Mouse (Mus musculus) cortical plate, adult 2 months (tissue): ENCODE measurements around the gene Serpina11. TPM values are rescaled to one million over a fixed set of nuclear protein-coding genes. Genes with fewer than 3 reads are reported as not detected.
"Not testable (repeated sequence)": the region's sequence is repeated elsewhere in the genome, so short reads cannot be mapped to it uniquely, and the experiment has no call there.

Experiments used
- H3K27ac ChIP-seq: fragments of 200-500 bp; 2 replicates; pipeline ENCODE4 v1.5.1; 2012; ENCODE audit warnings: low read length, control low read depth, inconsistent platforms; ENCODE audit not compliant: insufficient read depth
- H3K4me1 ChIP-seq: fragments of 200-500 bp; 2 replicates; pipeline ENCODE4 v1.6.1; 2011; ENCODE audit warnings: low read length; ENCODE audit not compliant: control insufficient read depth, insufficient read depth
- H3K4me3 ChIP-seq: fragments of 200-500 bp; 2 replicates; pipeline ENCODE4 v1.5.1; 2011; ENCODE audit warnings: mild to moderate bottlenecking, low read length, control low read depth; ENCODE audit not compliant: insufficient read depth
- CTCF ChIP-seq: fragments of 200-500 bp; IDR thresholded peaks from 2 replicates; pipeline ENCODE4 v1.5.1; 2011; ENCODE audit warnings: mild to moderate bottlenecking, control low read depth, low read length; ENCODE audit not compliant: insufficient read depth; ENCODE audit errors: extremely low read depth
- POLR2A ChIP-seq: fragments of 200-500 bp; IDR thresholded peaks from 2 replicates; pipeline ENCODE4 v1.6.1; 2011; ENCODE audit warnings: mild to moderate bottlenecking, low read length, control low read depth; ENCODE audit not compliant: insufficient read depth; ENCODE audit errors: extremely low read depth
- polyA plus RNA-seq: library from polyadenylated mRNA; depleted of rRNA; stranded (reverse); fragments of >200 nt; gene quantifications from 2 replicates; pipeline ENCODE4 v1.2.3, GENCODE M21; 2012

Gene Serpina11
- polyA plus RNA-seq, 1 experiment: not detected

DNA sequence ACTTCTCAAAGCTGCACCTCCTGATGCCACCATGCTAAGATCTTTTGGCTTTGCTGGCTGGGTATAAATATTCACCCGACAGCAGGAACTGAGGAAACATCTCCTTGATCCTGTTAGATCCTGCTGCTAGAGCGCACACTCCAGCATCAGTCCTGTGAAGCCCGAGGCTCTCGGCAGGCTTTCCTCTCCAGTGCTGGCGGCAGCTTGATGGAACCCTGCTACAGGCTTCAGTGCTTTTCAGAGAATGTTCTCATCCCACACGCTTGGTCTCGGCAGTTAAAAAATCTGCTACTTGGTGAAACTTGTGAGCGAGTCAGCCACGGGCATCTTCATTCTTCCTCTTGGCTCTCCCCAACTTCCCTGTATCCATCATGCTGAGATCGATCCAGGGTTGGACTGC is 11.5 kb downstream of the Serpina11 start:
- Histone ChIP-seq H3K4me1 (peaks cover 3% of the 10 kb centered on the region), H3K27ac (no peak overlapping the region), H3K4me3 (no peak overlapping the region)
- no peak for TF ChIP-seq CTCF
- no peak for TF ChIP-seq POLR2A

DNA sequence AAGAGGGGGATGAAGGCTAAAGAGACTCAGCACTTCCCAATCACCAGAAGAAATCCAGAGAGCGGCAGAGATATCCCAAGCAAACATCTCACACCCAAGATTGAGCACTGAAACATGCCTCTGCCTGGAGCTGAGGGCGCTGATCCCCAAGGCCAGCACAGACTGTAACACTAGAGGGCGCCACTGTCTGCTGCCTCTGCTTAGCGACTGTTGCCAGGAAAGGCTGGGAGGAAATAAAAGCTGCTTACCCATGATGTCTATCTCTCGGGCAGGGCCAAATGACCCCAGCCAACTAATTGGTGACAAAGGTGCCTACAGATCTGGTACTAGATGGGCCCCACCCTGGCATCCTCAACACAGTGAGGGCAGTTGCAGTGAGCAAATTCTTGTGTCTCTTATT is 11.9 kb downstream of the Serpina11 start:
- no peak overlapping the region for H3K27ac ChIP-seq
- H3K4me3 ChIP-seq: no peak overlapping the region
- H3K4me1 ChIP-seq: peaks cover 3% of the 10 kb centered on the region
- TF ChIP-seq POLR2A (no peak), CTCF (peak; percentile 54)

DNA sequence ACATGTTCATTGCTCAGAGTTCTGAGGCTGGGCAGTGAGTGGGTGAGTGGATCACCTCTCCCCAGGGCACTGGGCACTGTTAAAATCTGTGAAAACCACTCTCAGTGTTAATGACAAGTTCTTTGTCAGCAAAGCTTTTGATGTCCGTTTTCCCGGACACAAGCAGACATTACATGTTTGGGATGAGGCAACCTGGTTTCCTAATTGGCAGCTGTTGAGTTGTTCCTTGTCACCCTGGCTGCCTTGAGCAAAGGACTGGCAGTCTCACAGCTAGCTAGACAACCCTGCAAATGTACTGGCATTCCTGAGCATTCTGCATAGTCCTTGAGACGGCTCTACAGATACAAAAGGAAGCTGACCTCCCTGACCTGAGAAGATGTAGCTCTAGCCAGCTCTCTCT is 12.7 kb downstream of the Serpina11 start:
- Histone ChIP-seq H3K4me1 (peaks cover 3% of the 10 kb centered on the region), H3K27ac (no peak overlapping the region), H3K4me3 (no peak overlapping the region)
- no peak for TF ChIP-seq POLR2A
- TF ChIP-seq CTCF: no peak

DNA sequence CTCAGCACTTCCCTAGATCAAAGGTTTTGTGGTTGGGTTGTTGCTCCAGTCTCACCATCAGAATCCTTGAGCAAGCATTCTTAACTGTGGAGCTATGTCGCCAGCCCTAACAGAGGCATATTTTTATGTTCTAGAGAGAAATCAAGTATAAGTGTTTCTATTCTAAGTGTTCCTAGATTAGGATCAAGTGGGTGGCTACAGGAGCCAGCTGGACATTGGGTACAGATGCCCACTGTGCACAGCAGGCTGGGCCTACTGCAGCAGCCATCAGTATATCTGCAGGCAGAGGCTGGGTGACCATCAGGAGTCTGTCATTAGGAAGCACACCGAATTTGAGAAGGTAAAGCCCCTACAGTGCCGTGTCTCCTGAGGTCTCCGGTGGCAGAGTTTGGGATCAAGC is 18.7 kb downstream of the Serpina11 start:
- H3K4me3 ChIP-seq: no peak overlapping the region
- no peaks in the 10 kb centered on the region; the same call in 1 of the 2 replicates for H3K4me1 ChIP-seq
- TF ChIP-seq POLR2A (0 out of 2 replicates have a peak, but pooled peaks have one; percentile 41), CTCF (no peak)
- 0 out of 2 replicates have a peak overlapping the region, but pooled peaks have one; percentile 46 for H3K27ac ChIP-seq

DNA sequence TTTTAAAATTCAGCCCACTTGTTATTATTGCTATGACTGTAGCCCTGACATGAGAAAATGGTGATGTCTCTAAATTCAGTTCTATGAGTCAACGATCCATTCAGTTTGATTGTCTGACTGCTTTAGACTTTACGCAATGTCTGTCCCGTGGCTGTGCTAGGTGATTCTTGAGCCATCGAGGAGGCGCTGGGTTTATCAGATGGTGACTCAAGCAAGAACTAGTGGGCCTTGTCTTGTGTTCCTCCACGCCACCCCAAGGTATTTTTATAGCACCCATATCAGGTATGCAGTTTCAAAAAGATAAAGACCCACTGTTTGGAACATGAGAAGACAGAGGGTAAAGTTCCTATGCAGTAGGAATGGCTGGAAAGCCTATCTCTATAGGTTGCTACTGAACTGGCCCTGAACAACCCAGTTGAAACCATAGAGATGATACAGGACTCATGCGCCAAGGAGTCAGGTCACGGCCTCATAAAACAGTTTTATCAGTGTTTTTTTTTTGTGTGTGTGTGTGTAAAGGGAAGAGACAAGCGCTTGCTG is 20.1 kb downstream of the Serpina11 start:
- no peak overlapping the region for H3K4me3 ChIP-seq
- no peak overlapping the region for H3K27ac ChIP-seq
- TF ChIP-seq CTCF (no peak), POLR2A (no peak)
- no peaks in the 10 kb centered on the region; the same call in 1 of the 2 replicates for H3K4me1 ChIP-seq

DNA sequence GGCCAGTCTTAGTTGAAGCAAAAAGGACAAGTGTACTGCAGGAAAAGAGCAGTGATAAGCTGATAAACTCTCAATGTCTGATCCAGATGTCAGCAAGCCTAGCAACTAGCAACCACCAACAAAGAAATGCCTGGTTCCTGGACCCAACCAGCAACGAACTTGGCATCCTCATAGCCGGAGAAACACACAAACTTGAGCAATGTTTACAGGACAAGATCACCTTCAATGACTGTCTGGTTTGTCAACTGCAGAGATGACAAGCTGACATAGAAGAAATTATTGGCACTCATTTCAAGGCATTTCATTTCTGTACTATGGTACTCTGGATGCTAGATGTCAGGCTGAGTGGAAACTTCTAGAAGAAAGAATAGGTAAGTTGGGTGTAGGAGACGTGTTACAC is 23.0 kb downstream of the Serpina11 start:
- Histone ChIP-seq H3K4me1 (no peaks in the 10 kb centered on the region; the same call in 1 of the 2 replicates), H3K4me3 (no peak overlapping the region), H3K27ac (no peak overlapping the region)
- TF ChIP-seq CTCF (no peak), POLR2A (no peak)

DNA sequence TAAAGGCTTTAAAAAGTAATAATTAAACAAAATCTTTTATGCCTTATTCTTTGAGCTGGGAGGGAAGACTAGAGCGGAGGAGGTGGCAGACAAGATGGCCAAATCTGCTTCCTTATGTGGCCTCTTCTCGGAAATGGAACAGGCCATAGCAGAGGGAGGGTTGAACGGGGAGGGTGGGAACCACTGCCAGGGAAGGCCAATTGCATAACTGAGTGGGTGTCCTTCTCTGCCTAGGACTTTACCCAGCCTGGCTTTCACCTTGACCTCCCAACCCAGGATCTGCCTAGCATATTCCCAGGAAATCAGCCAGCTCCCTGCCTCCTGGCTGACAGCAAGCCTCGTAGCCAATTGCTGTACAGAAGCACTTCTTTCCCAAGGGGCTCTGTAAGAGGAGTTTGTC is 26.5 kb downstream of the Serpina11 start:
- H3K4me3 ChIP-seq: no peak overlapping the region
- TF ChIP-seq POLR2A (no peak), CTCF (no peak)
- no peaks in the 10 kb centered on the region for H3K4me1 ChIP-seq

DNA sequence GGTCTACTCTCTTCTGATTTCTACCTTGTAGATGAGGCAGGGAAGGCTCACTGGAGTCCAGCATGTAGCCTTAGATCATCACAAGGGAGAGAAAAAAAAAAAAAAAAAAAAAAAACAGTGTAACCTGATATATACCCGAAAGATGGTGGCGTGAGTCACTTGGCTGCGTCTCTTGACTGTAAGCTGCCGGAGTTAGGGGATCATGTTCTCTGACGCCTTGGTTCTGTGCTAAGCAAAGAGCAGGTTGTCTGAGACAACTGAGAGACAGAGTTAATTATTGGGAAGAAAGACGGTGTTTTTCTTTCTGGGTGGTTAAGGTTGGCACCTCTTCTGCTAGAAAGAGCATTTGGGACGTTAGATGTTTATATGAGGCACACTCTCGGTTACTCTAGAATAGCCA is 26.9 kb downstream of the Serpina11 start:
- no peaks in the 10 kb centered on the region for H3K4me1 ChIP-seq
- no peak for TF ChIP-seq POLR2A
- TF ChIP-seq CTCF: no peak
- no peak overlapping the region for H3K4me3 ChIP-seq
- H3K27ac ChIP-seq: no peak overlapping the region

More for the DNA sequence above, 26.5 kb downstream of the Serpina11 start:
- H3K27ac ChIP-seq: no peak overlapping the region

DNA sequence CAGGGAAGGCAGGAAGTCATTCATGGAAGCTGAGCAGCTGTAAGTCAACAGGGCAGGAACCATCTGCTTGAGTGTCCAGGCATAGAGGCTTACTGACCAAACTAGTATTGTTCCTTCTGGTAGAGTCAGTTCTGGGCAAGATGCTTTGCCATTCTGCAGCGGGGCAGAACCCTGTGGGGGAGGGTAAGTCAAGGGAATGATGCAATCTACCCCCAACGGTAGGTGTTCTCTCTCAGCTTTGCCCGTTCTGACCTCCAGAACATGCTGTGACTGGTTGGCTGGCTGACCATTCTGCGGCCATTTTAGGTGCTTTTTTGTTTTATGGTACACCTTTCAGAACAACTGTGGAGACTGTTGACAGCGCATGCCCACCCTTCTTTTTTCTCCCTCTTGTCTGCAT is 27.4 kb downstream of the Serpina11 start:
- Histone ChIP-seq H3K4me1 (no peaks in the 10 kb centered on the region), H3K27ac (no peak overlapping the region), H3K4me3 (no peak overlapping the region)
- TF ChIP-seq POLR2A (no peak), CTCF (no peak)

DNA sequence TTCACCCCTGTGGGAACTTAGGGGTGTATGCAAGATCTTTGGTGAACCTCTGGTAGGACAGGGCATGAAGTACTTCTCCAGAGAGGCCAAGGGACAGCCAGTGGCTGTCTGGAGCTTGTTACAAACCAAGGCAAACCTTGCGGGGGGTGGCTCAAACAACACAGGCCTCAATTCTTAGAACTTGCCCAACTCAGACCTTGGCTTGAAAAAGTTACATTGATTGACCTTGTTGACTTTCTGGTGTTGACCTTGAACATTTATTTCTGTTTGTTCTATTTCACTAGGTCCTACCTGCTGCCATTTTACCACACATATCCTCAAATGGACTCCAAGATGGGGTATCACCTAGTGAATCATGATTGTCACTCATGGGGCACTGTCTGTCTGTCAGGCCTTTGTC is 28.0 kb downstream of the Serpina11 start:
- TF ChIP-seq CTCF (no peak), POLR2A (no peak)
- Histone ChIP-seq H3K27ac (no peak overlapping the region), H3K4me1 (no peaks in the 10 kb centered on the region), H3K4me3 (no peak overlapping the region)

DNA sequence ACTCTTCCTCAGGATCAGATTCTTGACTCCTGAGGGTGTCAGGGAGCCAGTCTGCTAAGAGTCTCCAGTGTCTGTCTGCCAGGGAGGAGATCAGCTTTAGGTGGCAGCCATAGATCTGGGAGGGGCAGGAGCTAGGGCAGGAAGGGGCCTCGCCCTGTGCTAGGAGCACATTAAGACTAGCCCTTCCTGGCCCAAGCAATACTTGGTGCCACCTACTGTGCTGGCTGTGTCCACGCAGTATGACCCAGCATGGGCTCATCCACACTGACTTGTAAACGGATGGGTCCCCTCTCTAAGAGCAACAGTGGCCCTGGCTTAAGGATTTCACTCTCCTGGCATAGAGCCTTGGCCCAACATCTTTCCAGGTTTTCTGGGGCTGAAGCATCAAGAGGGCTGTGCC is 31.0 kb downstream of the Serpina11 start, which contains the start of gene Serpina1e:
TSS of gene Serpina1e (minus strand) at position 178 of the 400 bp plus-strand sequence.
- H3K4me1 ChIP-seq: no peaks in the 10 kb centered on the region
- no peak within 1 kb of the TSS for H3K27ac ChIP-seq
- TF ChIP-seq CTCF: no peak
- no peak for TF ChIP-seq POLR2A
- no peak within 1 kb of the TSS for H3K4me3 ChIP-seq

DNA sequence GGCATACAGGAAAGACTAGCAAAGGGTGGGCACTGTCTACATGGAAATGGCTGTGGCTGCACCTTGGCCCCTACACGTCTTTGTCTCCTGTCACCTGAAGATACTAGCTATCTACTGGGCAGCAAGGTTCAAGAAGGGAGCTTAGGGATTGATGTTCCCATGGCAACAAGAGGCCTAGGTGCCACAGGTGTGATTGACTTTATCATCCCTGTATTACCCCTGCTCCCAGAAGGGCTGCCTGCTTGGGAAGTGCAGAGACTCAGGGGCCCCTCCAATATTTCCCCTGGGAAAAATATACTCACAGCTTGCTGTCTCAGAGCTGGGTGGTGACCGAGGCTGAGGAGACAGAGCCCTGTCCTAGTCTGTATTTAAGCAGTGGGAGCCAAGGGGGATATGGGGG is 33.2 kb downstream of the Serpina11 start:
- not testable (repeated sequence) for H3K27ac ChIP-seq, H3K4me1 ChIP-seq, H3K4me3 ChIP-seq

DNA sequence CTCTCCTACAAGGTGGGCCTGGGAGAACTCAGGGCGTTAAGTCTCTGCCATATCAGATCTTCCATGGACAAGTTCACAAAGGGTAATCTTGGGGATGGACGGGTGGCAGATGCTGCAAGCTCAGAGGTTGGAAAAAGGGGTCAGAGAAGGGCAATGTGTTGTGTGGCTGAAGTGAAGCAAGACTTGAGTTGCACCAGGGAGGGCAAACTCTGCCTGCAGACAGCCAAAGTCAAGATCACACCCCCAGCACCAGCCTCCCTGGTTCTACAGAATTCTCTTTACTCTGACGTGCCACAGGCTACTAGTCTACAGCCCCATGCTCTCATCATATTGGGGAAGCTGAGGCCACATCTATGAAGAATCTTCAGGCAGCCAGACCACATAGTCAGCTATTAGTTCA is 36.8 kb downstream of the Serpina11 start:
- not testable (repeated sequence) for H3K4me1 ChIP-seq, H3K4me3 ChIP-seq

More for the DNA sequence above, 36.8 kb downstream of the Serpina11 start:
- H3K27ac ChIP-seq: not testable (repeated sequence)
